Mouse (Mus musculus) CH12.LX (cell line): ENCODE measurements around the gene Ank3. TPM values are rescaled to one million over a fixed set of nuclear protein-coding genes. Genes with fewer than 3 reads are reported as not detected.
A peak's percentile ranks its signal among the peaks of the same experiment; 100 is the strongest.

Source experiments
- DNase-seq: peaks from one replicate; pipeline ENCODE4 v3.0.0-alpha.2; 2013; ENCODE audit errors: extremely low read depth
- H3K27ac ChIP-seq: 2 replicates; pipeline ENCODE4 v1.5.1; 2012; ENCODE audit warnings: low read depth, mild to moderate bottlenecking, control low read depth, moderate library complexity; ENCODE audit not compliant: insufficient read depth
- H3K27me3 ChIP-seq: replicated peaks from 2 replicates; pipeline ENCODE3; 2012; ENCODE audit warnings: inconsistent platforms
- H3K36me3 ChIP-seq, 2 experiments: replicated peaks in 1 of 2; 2 replicates each; pipeline versions ENCODE3 to v1.6.1; 2012; ENCODE audit warnings: inconsistent platforms in 1 of 2, low read length in 1 of 2, mild to moderate bottlenecking in 1 of 2, mixed read lengths in 1 of 2, moderate library complexity in 1 of 2; ENCODE audit not compliant: control insufficient read depth in 1 of 2, insufficient read depth in 1 of 2
- H3K4me1 ChIP-seq, 2 experiments: 2 replicates each; pipeline ENCODE4 v1.6.1; 2012; ENCODE audit warnings: inconsistent platforms in 1 of 2, moderate library complexity in 1 of 2; ENCODE audit not compliant: insufficient read depth in 2 of 2, control insufficient read depth in 1 of 2
- H3K4me2 ChIP-seq: 2 replicates; pipeline ENCODE4 v1.6.1; 2012; ENCODE audit warnings: low read depth, mild to moderate bottlenecking, control low read depth; ENCODE audit not compliant: poor library complexity, insufficient read depth, severe bottlenecking
- H3K4me3 ChIP-seq, 3 experiments: fragments of 150-350 bp in 1 of 3; sonication (generic) in 1 of 3; replicated peaks in 1 of 3; 2 replicates each; pipeline versions ENCODE3 to v1.5.1; 2011 to 2012; ENCODE audit warnings: low read depth in 2 of 3, low read length in 2 of 3, mild to moderate bottlenecking in 2 of 3, moderate library complexity in 2 of 3, control low read depth in 1 of 3, improper control_type of control experiment in 1 of 3, inconsistent platforms in 1 of 3, mixed read lengths in 1 of 3; ENCODE audit not compliant: poor library complexity in 1 of 3
- H3K79me2 ChIP-seq: replicated peaks from 2 replicates; pipeline ENCODE4 v1.6.1; 2012; ENCODE audit warnings: mild to moderate bottlenecking, moderate library complexity; ENCODE audit not compliant: control insufficient read depth, poor library complexity, insufficient read depth, severe bottlenecking; ENCODE audit errors: extremely low read depth
- H3K9ac ChIP-seq: 2 replicates; pipeline ENCODE4 v1.6.1; 2012; ENCODE audit warnings: low read depth, mild to moderate bottlenecking, control low read depth, moderate library complexity; ENCODE audit not compliant: insufficient read depth
- H3K9me3 ChIP-seq: replicated peaks from 2 replicates; pipeline ENCODE3; 2012; ENCODE audit warnings: low read length, inconsistent platforms, mixed read lengths
- CTCF ChIP-seq, 2 experiments: IDR thresholded peaks in 1 of 2; conservative IDR thresholded peaks in 1 of 2; 2 replicates each; pipeline ENCODE4 v1.5.1; 2011 to 2012; ENCODE audit warnings: low read depth in 2 of 2, low read length in 2 of 2, improper control_type of control experiment in 1 of 2, inconsistent platforms in 1 of 2, mild to moderate bottlenecking in 1 of 2, moderate library complexity in 1 of 2
- ELF1 ChIP-seq: IDR thresholded peaks from 2 replicates; pipeline ENCODE4 v1.6.1; 2014; ENCODE audit warnings: low read depth, mild to moderate bottlenecking, inconsistent platforms, low read length, improper control_type of control experiment
- GABPA ChIP-seq: IDR thresholded peaks from 2 replicates; pipeline ENCODE4 v1.6.1; 2012; ENCODE audit warnings: low read depth, low read length, improper control_type of control experiment, inconsistent platforms; ENCODE audit not compliant: insufficient replicate concordance
- HCFC1 ChIP-seq: IDR thresholded peaks from 2 replicates; pipeline ENCODE4 v1.6.1; 2012; ENCODE audit warnings: low read depth, mild to moderate bottlenecking, inconsistent platforms, low read length, improper control_type of control experiment
- IRF4 ChIP-seq: IDR thresholded peaks from 2 replicates; pipeline ENCODE4 v1.6.1; 2014; ENCODE audit warnings: low read depth, mild to moderate bottlenecking, inconsistent platforms, low read length, improper control_type of control experiment
- JUND ChIP-seq: conservative IDR thresholded peaks from 2 replicates; pipeline ENCODE4 v1.6.1; 2011; ENCODE audit warnings: low read depth, low read length, improper control_type of control experiment
- MXI1 ChIP-seq: IDR thresholded peaks from 2 replicates; pipeline ENCODE4 v1.6.1; 2011; ENCODE audit warnings: mild to moderate bottlenecking, low read depth, low read length, improper control_type of control experiment
- MYC ChIP-seq: IDR thresholded peaks from 2 replicates; pipeline ENCODE4 v1.6.1; 2011; ENCODE audit warnings: low read depth, mild to moderate bottlenecking, improper control_type of control experiment, low read length
- NELFE ChIP-seq: IDR thresholded peaks from 2 replicates; pipeline ENCODE4 v1.6.1; 2011; ENCODE audit warnings: low read depth, low read length, improper control_type of control experiment
- PAX5 ChIP-seq: IDR thresholded peaks from 2 replicates; pipeline ENCODE4 v1.6.1; 2012; ENCODE audit warnings: low read length, inconsistent platforms, mixed read lengths
- POLR2A ChIP-seq: IDR thresholded peaks from 2 replicates; pipeline ENCODE4 v1.6.1; 2011; ENCODE audit warnings: low read depth, mild to moderate bottlenecking, improper control_type of control experiment, low read length
- POLR2AphosphoS2 ChIP-seq: IDR thresholded peaks from 2 replicates; pipeline ENCODE4 v1.6.1; 2011; ENCODE audit warnings: low read depth, low read length, improper control_type of control experiment
- RAD21 ChIP-seq: IDR thresholded peaks from 2 replicates; pipeline ENCODE4 v1.6.1; 2011; ENCODE audit warnings: low read depth, mild to moderate bottlenecking, low read length, improper control_type of control experiment, moderate library complexity
- RCOR1 ChIP-seq: conservative IDR thresholded peaks from 2 replicates; pipeline ENCODE4 v1.6.1; 2012; ENCODE audit warnings: low read depth, mild to moderate bottlenecking, inconsistent platforms, low read length, improper control_type of control experiment
- SIN3A ChIP-seq: IDR thresholded peaks from 2 replicates; pipeline ENCODE4 v1.6.1; 2012; ENCODE audit warnings: low read length, improper control_type of control experiment, inconsistent platforms
- TCF12 ChIP-seq: IDR thresholded peaks from 2 replicates; pipeline ENCODE4 v1.6.1; 2014; ENCODE audit warnings: low read depth, mild to moderate bottlenecking, inconsistent platforms, low read length, improper control_type of control experiment
- UBTF ChIP-seq: IDR thresholded peaks from 2 replicates; pipeline ENCODE4 v1.6.1; 2012; ENCODE audit warnings: low read depth, mild to moderate bottlenecking, inconsistent platforms, low read length, improper control_type of control experiment, moderate library complexity
- USF1 ChIP-seq: IDR thresholded peaks from 2 replicates; pipeline ENCODE4 v1.6.1; 2014; ENCODE audit warnings: low read depth, mild to moderate bottlenecking, inconsistent platforms, low read length, improper control_type of control experiment
- ZKSCAN1 ChIP-seq: IDR thresholded peaks from 2 replicates; pipeline ENCODE4 v1.6.1; 2012; ENCODE audit warnings: low read depth, inconsistent platforms, low read length, improper control_type of control experiment, borderline replicate concordance
- ZNF384 ChIP-seq: IDR thresholded peaks from 2 replicates; pipeline ENCODE4 v1.6.1; 2012; ENCODE audit warnings: low read depth, low read length, improper control_type of control experiment, inconsistent platforms
- dilution Hi-C: fragments of 300-500 bp; cut with MboI; formaldehyde crosslinking; loops from 2 replicates; pipeline ENCODE4 v1.14.3; 2020; ENCODE audit warnings: low sequenced_read_pairs; ENCODE audit not compliant: extremely low pct_unique_long_range_greater_than_20kb, extremely low pct_ligation_motif_present
- in situ Hi-C: fragments of 300-500 bp; cut with MboI; formaldehyde crosslinking; loops from 3 replicates; pipeline ENCODE4 v1.14.3; 2019; ENCODE audit warnings: low sequenced_read_pairs, low pct_ligation_motif_present, low pct_unique_long_range_greater_than_20kb, mixed read lengths
- polyA plus RNA-seq: library from polyadenylated mRNA; unstranded; fragments of >175 nt; gene quantifications from 2 replicates; pipeline ENCODE4 v1.2.1, GENCODE M21; 2012; ENCODE audit warnings: low read depth; ENCODE audit not compliant: insufficient read length
- total RNA-seq, 2 experiments: library from RNA; depleted of rRNA; stranded (reverse); fragments of 300-350 nt in 1 of 2; fragments of >200 nt in 1 of 2; gene quantifications; 2 replicates each; pipeline ENCODE4 v1.2.3; 2012 to 2014

Gene Ank3
- total and polyA plus RNA-seq, 3 experiments, result 4.7 to 8.3 (median 6.2) TPM

- peaks cover 14 to 32% of the 10 kb centered on the region in 2 experiments for H3K4me1 ChIP-seq
- no peak overlapping the region for H3K4me3 ChIP-seq
- H3K36me3 ChIP-seq, result peaks cover 0 to 17% of the 10 kb centered on the region in 2 experiments
- dilution Hi-C loops (no loop called here), in situ Hi-C loops (no loop called here)
- DNase-seq, result no peak
- TF ChIP-seq HCFC1, result no peak
- TF ChIP-seq POLR2AphosphoS2, result no peak
- TF ChIP-seq POLR2A, result no peak
- no peak for TF ChIP-seq ELF1
- no peak for TF ChIP-seq JUND
- no peak for TF ChIP-seq PAX5
- no peak for TF ChIP-seq SIN3A
- no peak for TF ChIP-seq ZNF384
- no peak for TF ChIP-seq MXI1
- TF ChIP-seq NELFE, result no peak
- TF ChIP-seq GABPA, result no peak
- no peak for TF ChIP-seq RCOR1
- no peak for TF ChIP-seq UBTF
- TF ChIP-seq MYC, result no peak
- no peak for TF ChIP-seq USF1
- no peak overlapping the region for H3K4me2 ChIP-seq
- H3K9ac ChIP-seq, result no peak overlapping the region
- no peaks in the 10 kb centered on the region for H3K27me3 ChIP-seq
- H3K9me3 ChIP-seq, result no peaks in the 10 kb centered on the region
- no peak overlapping the region for H3K27ac ChIP-seq
- H3K79me2 ChIP-seq, result no peaks in the 10 kb centered on the region
Observed at GRCm38 (mm10) chr10:69915566-69915965, 517.0 kb downstream of the Ank3 start.

DNA sequence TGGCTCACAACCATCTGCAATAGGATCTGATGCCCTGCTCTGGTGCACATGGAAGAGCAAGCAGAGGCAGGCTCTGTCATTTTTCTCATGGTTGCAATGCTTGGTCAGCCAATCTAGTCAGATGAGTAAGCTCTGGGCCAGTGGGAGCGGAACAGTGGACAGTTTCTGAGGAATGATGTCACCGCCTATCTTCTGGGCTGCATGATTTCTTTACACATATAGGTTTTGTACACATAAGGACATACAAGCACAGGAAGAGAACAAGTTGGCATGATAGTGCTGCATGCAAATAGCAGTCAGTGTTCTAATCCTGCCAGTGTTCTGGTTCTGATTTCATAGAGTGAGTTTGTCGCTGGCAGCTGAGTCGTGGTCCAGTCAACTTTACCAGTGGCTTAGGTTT, 517.6 kb downstream of the Ank3 start:
- Histone ChIP-seq H3K4me2 (no peak overlapping the region), H3K9me3 (no peaks in the 10 kb centered on the region), H3K4me3 (no peak overlapping the region), H3K9ac (no peak overlapping the region), H3K36me3 (peaks cover 0 to 17% of the 10 kb centered on the region in 2 experiments), H3K27me3 (no peaks in the 10 kb centered on the region), H3K27ac (no peak overlapping the region), H3K79me2 (no peaks in the 10 kb centered on the region), H3K4me1 (peaks cover 12 to 36% of the 10 kb centered on the region in 2 experiments)
- TF ChIP-seq GABPA (no peak), CTCF (conservative IDR thresholded peaks at IDR 0.05 in 1 of 2, IDR thresholded peaks at IDR 0.05 in 1 of 2; ENCODE audit: low read depth in 2 of 2, low read length in 2 of 2) (no peak), IRF4 (no peak), TCF12 (no peak), RAD21 (no peak), ZKSCAN1 (no peak)
- dilution Hi-C loops, result no loop called here
- peak; percentile 14 for DNase-seq
- in situ Hi-C loops, result no loop called here
